Mouse (Mus musculus): ENCODE measurements around the gene Gm10382. TPM values are rescaled to one million over a fixed set of nuclear protein-coding genes. Genes with fewer than 3 reads are reported as not detected.

The Gm10382 gene
- total RNA-seq, 2 experiments from 2014 or later, result 0.37 TPM; not detected in 1

DNA sequence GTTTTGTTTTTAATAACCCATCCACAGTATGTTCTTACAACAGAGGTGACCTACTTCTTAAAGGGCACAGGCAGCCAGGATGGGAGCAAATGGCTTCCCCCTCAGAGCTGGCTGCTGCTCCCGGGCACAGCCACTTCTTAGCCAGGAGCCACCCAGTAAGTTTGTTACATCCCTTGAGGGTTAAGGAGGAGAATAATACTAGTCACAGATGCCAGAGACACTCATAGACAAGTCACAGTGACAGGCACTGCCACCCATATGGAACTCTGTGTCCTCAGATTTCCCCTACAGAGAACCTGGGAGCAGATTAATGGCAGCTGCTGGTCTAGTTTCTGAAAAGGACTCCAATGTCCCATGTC, 3.5 kb downstream of the Gm10382 start:
- DNase-seq (ENCODE audit: extremely low spot score in 1 of 2, low spot score in 1 of 2), result no peak

DNA sequence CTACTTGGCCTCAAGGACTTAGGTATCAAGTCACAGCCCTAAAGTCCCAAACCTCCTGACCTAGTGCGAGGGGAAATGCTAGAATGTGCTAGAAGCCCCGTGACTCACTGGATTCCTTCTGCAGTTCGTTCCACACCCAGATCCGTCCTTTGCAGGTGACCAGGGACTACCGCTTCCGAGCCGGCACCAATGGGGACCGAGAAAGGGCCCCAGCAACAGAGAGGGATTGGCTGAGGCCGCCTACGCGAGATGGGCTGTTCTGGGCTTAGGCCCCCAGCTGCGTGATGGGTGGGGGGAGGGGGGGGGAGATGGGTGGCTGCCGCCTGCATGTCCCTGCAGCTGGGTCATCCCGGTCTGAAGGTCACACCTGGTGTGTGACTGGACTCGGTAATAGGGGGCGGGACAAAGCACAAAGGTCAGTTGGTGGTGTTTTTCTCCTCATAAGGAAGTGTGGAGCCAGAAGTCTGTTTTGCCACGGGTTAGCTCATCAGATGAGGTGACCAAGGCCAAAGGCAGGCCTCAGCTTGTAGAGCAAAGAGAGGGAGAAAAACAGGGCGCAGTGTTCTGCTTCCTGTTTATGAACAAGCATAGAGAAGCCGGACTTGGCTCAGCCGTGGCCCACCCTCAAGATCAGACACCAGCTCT, 4.0 kb downstream of the Gm10382 start:
- peak; percentile 78 to 95 for DNase-seq (ENCODE audit: extremely low spot score in 1 of 2, low spot score in 1 of 2)

DNA sequence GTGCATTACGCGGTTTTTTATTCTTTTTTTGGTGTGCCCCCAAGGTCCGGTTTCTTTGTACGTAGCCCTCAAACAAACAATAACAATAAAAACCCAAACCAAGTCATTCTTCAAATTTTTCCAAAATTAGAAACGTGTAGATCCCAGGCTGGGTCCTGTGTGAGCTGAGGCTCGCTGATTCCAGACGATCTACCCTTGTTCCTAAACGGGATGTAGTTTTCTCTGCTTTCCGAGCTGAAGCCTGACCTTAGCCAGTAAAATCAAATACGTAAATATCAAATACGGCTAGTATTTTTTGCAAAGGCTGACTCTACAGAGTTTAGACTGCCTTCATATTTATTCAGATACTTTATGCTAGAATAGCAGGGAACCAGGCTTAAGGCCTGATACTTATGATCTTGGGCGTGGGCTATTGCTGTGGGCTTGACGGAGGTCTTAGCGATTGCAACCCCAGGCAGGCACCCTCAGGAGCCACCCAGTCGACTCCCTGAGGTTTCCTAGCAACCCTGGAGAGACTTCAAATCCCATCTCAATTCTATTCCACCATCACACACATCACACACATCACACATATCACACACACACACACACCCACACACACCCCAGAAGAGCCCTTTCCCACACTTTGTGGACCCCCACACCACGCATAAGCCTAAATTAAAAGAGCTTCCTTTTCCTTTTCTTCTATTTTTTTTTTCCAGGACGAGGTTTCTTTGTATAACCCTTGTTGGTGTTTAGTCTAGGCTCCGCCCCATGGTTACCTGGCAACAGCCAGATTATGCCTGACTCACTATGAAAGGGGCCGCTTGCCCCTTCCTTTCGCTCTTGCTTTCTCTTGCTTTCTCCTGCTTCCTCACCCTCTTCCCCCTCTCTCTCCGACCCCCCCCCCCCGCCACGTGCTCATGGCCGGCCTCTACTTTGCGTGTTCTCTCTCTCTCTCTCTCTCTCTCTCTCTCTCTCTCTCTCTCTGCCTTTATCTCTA, 4.8 kb downstream of the Gm10382 start:
- DNase-seq (ENCODE audit: extremely low spot score in 1 of 2, low spot score in 1 of 2), result peak; percentile 42 to 47

DNA sequence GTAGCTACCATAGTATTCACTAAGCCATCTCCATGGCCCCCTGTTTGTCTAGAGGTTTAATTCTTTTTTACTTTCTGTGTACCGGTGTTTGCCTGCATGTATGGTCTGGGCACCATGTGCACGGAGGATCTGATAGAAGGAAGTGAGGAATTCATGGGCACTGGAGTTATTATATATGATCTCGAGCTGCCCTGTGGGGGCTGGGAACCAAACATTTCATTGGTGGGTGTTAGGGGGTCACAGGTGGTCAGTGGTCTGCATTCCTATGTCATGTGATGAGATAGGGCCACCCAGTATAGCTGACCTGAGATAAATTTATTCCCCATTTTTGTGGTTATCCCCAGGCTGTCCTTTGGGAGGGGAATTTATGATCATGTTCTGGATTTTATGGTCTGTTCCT, 5.9 kb downstream of the Gm10382 start:
- DNase-seq (ENCODE audit: extremely low spot score in 1 of 2, low spot score in 1 of 2), result no peak

DNA sequence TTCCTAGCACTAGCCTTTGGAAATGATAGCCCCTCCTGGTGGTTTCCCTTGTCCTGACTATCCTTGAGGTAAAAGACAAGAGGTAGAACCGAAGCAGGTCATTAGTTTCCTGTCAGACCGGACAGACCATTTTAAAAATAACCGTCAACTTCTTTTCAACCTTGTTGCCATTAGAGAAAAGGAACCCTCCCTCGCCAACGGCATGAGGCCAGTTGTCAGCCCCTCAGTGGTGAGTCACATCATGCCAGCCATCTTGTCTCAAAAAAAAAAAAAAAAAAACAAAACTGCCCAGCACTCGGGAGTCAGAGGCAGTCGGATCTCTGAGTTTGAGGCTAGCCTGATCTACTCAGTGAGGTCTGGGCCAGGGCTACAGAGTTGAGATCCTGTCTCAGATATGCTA, 11.8 kb downstream of the Gm10382 start:
- DNase-seq (ENCODE audit: extremely low spot score in 1 of 2, low spot score in 1 of 2), result no peak

DNA sequence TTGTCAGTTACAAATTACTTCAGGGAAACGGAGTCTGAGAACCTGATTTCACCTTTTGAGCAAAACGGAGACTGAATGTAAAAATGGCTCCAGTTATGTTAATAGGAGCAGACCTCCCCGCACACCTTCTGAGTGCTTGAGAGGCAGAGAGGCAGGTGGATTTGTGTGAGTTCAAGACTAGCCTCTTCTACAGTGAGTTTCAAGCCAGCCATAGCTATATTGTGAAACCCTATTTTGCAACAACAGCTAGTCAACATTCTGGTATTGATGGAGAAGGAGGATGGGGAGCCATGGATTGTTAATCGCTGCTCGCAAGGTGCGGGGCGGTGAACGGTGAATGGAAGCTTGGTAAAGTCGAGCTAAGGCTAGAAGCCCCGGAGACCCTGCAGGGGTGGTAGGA, 13.4 kb downstream of the Gm10382 start:
- no peak for DNase-seq (ENCODE audit: extremely low spot score in 1 of 2, low spot score in 1 of 2)

DNA sequence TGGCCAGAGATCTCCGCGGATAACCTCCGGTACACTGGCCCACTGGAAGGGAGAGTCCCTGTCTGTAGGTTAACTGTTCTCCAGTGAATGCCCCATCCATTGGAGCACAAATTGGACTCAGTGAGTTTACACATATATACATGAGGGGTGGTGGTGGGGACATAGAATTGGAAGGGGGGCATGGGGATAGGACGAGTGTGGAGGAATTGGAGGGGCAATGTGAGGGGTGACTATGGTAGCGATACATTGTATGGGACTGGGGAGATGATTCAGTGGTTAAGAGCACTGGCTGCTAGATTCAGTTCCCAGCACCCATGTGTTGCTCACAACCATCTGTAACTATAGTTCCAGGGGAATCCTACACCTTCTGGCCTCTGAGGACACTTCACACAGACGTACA, 13.9 kb downstream of the Gm10382 start:
- DNase-seq (ENCODE audit: extremely low spot score in 1 of 2, low spot score in 1 of 2), result no peak

DNA sequence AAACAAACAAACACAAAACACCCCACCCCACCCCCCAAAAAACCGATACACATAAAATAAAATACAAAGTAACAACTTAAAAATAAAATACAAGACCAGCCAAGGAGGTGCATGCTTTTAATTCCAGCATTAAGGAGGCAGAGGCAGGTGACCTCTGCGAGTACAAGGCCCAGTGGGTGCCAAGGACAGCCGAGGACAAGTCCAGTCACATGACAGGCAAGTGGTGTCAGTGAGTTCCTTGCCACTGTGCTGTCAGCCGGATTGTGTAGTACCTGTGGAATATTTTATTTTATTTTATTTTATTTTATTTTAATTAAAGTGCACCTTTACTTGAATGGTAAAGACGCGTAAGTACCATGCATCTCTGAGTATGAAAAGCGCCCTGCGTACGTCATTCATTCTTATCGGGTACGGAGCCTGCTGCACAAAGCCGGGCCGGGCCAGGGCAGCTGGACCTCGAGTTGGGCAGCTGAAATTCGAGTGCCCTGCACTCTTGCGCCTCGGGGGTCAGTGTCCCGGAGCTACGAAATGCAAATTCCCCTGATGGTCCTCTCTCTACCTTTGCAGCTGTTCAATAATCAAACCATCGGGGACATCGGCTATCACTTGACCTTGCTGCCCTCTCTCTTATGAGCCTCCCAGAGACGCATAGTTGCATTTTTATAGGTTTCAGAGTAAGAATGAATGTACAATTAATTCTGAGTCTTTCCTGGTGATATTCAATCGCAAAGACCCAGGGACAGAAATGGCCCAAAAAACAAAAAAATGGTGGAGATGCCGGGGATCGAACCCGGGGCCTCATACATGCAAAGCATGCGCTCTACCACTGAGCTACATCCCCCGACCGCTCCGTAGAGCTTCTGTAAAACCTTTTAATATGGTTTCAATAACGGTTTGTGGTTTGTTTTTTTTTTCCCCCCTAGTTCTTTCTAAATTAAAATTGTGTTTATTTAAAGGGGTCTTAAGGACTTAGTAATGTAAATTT, 14.7 kb downstream of the Gm10382 start:
- DNase-seq (ENCODE audit: extremely low spot score in 1 of 2, low spot score in 1 of 2), result peak; percentile 74 to 88

DNA sequence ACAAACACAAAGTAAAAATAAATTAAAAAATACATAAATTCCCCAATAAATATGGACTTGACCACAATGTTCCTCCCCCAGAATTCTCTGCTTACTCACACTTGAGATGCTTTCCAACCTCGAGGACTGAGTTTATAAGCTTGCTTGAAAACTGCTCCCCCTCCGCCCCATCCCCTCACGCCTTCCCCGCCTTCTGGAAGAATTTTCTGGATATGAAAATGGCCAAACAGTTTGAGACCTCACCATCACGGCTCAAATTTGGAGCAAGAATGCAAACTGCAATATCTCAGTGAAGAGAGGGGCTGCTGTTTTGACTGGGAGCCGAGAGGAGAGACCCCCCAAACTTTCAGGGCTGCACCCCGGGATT, 15.4 kb downstream of the Gm10382 start:
- DNase-seq (ENCODE audit: extremely low spot score in 1 of 2, low spot score in 1 of 2), result no peak

DNA sequence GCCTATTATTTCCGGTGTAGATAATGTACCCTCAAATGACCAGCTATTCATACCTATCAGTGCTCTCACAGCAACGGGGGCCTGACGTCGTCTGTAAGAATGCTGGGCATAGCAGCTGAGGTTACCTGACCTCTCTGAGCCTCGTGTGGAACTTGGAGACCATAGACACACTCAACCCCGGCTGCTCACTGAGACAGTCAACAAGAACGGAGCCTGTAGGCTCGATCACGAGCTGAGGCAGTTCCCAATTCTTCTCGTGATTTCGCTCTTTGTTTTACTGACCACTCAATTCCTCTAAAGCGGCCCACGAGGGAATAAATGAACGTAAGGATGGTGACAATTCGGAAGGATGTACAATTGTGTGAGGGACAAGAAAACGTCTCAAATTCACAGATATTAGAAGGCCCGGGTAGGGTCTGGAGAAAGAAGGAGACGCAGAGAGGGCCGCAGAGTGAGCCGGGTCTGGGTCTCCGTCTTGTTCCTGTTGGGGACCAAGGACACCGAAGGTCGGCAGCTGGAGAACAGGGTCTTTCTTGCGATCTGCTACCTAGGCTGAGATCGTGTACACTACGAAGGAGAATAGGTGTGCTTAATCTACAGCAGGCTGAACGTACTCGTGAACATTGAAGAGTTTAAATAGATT, 15.9 kb downstream of the Gm10382 start:
- DNase-seq (ENCODE audit: extremely low spot score in 1 of 2, low spot score in 1 of 2), result peak; percentile 40 to 72

DNA sequence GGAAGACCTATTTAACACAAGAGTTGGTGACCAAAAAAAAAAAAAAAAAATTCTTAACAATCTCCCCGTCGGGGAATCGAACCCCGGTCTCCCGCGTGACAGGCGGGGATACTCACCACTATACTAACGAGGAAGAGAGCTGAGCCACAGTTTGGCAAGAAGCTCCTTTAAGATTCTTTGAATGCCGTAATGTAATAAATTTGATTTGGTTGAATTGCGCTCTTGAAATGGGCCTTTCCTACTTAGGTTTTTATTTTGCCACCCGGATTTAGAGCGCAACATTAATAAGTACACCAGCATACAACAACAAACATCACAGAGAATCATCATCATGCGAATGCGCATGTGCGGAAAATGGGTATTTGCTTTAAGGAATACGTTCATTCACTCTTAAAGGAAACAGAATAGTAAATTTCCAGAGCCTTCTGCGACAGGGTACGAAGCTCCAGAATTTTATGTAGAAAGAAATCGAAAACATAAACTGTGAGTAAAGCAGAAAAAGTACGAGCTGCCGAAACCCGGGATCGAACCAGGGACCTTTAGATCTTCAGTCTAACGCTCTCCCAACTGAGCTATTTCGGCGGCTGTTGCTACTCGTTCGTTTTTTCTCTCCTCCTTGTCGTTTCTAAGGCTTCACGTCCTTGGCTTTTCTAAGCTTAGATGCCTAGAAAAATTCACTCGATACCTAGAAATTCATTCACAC, 16.6 kb downstream of the Gm10382 start:
- peak; percentile 94 to 95 for DNase-seq (ENCODE audit: extremely low spot score in 1 of 2, low spot score in 1 of 2)

DNA sequence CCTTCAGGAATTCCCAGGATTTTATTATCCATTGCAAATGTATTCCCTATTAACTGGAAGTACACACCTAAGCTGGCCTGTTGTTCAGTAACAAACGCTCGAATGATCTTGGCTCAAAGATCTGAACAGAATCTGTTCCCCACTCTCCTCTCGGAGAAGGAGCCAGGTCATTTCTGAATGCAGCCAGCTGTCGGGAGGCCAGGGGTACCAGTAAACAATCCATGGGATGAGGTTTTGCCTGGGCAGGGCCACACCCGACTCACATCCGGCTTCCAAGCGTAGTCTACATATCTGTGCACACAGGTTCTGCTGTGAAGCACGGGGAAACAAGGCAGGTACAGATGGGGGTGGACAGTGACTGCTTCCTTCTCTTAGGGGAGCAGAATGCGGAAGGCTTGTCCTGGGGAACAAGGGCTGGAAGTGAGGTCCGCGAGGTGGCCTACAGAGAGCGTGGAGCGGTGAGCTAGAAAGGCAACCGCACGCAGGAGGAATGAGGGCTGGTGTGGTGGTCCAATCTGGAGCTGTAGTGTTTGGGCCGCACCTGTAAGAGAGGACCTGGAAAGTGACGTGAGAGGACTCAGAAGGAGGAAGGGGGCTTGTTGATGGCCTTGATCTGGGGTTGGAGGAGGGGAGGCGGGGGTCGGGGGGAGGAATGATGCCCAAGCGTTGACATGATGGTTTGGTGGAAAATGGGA, 17.3 kb downstream of the Gm10382 start:
- peak; percentile 53 to 67 for DNase-seq (ENCODE audit: extremely low spot score in 1 of 2, low spot score in 1 of 2)

DNA sequence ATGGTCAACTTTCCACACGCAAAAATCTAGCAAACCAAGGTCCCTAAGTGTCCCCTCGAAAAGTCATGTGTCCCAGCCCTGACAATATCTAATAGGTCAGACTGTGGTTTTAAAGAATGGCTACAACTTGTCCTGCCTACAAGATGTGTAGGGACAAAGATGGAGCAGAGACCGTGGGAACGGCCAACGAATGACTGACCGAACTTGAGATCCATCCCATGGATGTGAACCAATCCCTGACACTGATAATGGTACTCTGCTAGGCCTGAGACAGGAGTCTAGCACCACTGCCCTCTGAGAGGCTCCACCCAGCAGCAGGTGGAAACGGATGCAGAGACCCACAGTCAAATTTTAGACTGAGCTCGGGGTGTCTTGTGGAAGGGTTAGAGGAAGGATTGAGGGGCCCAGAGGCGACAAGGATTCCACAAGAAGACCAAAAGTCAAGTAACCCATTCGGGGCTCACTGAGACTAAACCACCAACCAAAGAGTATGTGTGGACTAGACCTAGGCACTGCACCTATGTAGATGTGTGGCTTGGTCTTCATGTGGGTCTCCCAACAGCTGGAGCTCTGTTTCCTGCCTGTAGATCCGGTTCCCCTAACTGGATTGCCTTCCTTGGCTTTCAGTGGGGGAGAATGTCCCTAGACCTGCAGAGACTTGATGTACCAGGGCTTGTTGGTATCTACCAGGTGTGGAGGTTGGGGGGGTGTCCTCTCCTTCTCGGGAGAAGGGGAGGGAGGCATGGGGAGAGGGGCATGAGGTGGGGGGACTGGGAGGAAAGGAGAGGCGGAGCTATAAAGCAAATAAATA, 18.1 kb downstream of the Gm10382 start:
- no peak for DNase-seq (ENCODE audit: extremely low spot score in 1 of 2, low spot score in 1 of 2)

DNA sequence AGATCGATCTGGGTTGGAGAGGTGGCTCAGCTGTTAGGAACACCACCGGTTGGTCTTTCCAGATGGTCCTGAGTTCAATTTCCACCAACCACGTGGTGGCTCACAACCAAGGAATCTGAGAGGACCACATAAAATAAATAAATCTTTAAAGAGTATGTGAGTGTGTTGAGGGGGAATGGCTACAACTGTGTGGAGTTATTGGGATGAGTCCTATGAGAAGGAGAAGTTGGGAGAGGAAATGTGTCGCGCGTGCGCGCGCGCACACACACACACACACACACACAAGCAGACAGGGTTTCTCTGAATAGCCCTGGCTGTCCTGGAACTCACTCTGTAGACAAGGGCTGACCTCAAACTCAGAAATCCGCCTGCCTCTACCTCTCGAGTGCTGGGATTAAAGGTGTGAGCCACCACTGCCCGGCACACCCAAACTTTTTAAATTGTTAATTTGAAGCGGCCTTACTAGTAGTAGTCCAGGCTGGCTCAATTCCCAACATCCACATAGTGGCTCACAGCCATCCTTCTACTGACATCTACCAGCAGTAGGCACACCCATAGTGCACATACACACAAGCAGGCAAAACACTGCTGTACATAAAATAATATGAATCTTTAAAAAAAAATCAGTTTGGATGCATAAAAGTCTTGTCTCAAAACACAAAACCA, 18.9 kb downstream of the Gm10382 start:
- DNase-seq (ENCODE audit: extremely low spot score in 1 of 2, low spot score in 1 of 2), result no peak

DNA sequence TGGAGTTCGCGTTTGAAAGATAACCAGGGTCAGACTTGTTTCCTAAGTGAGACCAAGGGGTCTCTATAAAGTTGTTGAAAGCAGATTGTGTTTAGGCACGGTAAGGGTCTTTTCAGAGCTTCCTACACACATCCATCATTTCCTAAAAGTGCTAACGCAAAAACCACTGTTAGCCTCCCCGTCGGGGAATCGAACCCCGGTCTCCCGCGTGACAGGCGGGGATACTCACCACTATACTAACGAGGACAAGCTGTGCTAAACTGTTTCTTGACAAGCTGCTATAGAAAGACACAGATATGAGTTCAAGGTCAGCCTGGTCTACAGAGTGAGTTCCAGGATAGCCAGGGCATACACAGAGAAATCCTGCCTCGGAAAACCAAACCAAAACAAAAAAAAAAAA, 19.7 kb downstream of the Gm10382 start:
- DNase-seq (ENCODE audit: extremely low spot score in 1 of 2, low spot score in 1 of 2), result peak; percentile 86 to 96

DNA sequence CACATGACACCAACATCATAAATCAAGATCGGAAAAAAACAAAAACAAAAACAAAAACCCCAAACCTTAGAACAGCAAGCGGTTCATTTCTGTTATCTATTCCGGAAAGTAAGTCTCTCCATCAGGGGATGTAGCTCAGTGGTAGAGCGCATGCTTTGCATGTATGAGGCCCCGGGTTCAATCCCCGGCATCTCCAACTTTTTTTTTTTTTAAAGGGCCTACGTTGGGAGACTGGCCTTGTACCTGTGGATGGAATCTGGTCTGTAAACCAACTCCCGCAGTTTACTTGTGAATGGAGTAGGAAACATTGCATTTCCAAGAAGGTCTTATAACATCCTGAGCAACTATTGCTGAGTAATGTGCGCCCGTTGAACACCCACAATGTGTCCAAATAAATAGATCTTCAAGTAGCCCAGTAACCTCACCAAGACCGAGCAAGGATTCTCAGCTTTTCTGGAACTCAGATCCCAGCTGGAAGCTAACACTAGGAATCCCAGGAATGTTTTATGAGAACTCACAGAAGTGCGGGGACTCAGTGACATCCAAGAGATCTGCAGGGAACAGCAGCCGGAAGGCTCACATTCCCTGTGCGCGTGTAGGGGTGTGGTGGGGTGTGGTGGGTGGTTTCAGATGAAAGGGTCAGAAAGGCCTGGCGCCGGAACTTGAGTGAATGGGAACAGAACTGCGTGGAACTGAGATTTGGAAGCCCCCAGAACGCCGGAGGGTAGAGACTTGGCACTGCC, 20.4 kb downstream of the Gm10382 start:
- DNase-seq (ENCODE audit: extremely low spot score in 1 of 2, low spot score in 1 of 2), result peak in 1 of 2 experiments; percentile 59

DNA sequence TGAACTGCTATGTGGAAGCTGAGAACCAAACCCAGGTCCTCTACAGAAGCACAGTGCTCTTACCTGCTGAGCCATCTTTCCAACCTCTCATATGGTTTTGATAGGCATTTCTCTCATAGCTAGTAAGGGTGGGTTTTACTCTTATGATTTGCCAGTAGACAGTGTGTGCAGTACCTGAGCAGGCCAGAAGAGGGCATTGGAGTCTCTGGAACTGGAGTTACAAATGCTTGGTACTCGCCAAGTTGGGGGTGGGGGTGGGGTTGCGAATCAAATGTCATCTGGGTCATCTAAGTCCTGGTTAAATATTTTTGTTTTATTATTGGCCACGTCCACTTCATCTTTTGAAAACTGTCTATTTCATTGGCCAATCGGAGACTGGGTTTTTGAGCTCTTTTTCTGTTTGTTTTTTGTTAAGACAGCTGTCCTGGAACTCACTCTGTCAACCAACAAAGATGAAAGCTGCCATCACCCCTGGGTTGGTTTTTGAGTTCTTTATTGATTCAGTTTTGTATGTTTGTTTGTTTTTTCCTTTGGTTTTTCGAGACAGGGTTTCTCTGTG, 22.9 kb downstream of the Gm10382 start:
- peak; percentile 57 to 87 for DNase-seq (ENCODE audit: extremely low spot score in 1 of 2, low spot score in 1 of 2)

All from layer of hippocampus, postnatal 25 days (tissue).